Mouse (Mus musculus) C2C12 (cell line): ENCODE measurements around the gene Rap1gds1.

ENCODE experiments used
- CTCF ChIP-seq: IDR thresholded peaks from one replicate; pipeline ENCODE4 v1.5.1; 2011; ENCODE audit not compliant: control insufficient read depth, insufficient read depth, insufficient read length
- MAX ChIP-seq: IDR thresholded peaks from one replicate; pipeline ENCODE4 v1.6.1; 2011; ENCODE audit warnings: mild to moderate bottlenecking, control low read depth
- USF1 ChIP-seq: IDR thresholded peaks from one replicate; pipeline ENCODE4 v1.6.1; 2011; ENCODE audit warnings: low read depth, mild to moderate bottlenecking, control low read depth, moderate library complexity

DNA sequence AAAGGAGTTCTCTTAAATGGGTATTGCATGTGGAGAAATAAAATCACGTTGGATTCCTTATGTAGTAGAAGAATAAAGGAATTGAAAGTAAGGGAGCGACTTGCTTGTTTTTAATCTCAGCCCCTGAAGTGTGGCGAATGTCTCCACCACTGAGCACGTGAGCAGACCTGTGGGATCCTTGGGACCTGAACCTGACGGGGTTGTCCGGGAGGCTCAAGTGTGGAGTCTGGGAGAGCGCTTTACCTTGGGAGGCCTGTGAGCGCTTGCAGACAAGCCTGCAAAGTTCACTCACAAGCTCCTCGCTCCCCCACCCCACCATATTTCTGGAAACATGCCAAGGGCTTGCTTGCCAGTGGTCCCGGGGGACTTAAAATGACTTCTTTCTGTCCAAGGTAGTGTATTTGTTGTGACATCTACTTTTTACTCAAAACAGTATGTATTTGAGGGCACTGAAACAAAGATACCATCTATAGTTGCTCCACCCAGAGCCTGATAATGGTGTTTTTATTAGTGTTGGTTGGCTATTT is 185.2 kb downstream of the Rap1gds1 start:
- no peak for TF ChIP-seq CTCF
- TF ChIP-seq MAX, result no peak
- TF ChIP-seq USF1, result no peak
